Mouse (Mus musculus): ENCODE data around the gene Sp1. TPM values are rescaled to one million over a fixed set of nuclear protein-coding genes. Genes with fewer than 3 reads are reported as not detected.

Gene Sp1
- polyA plus RNA-seq, 1 experiment = 12.6 TPM

GRCm38 (mm10) chr15:102366733-102367344 lies 39.1 kb upstream of the Sp1 start, which contains the start of gene Sp7:
Gene Sp7 (minus strand): TSS chr15:102367182.
- no peak for DNase-seq
- TF ChIP-seq POLR2A (IDR thresholded peaks at IDR 0.05; ENCODE audit: borderline replicate concordance, insufficient read depth, low read length) (no peak), CTCF (IDR thresholded peaks at IDR 0.05; ENCODE audit: borderline replicate concordance, insufficient read depth, low read depth, low read length) (no peak)
- H3K4me1 ChIP-seq (ENCODE audit: control insufficient read depth, insufficient read depth, low read length) = no peaks in the 10 kb centered on the region; the same call in 1 of the 2 replicates
- H3K27me3 ChIP-seq (ENCODE audit: control insufficient read depth, insufficient read depth, low read length) = no peaks in the 10 kb centered on the region; the same call in 1 of the 2 replicates
- 11% methylated on average over 15 of the region's 15 CpGs for WGBS
- H3K4me3 ChIP-seq (replicated peaks; ENCODE audit: insufficient read depth, low read depth, low read length) = no peak within 1 kb of the TSS
- H3K27ac ChIP-seq (ENCODE audit: insufficient read depth, low read length) = no peak within 1 kb of the TSS

- WGBS = 9% methylated on average over 13 of the region's 13 CpGs
Observed at GRCm38 (mm10) chr15:102369972-102370371, 36.0 kb upstream of the Sp1 start.

GRCm38 (mm10) chr15:102370727-102371126 lies 35.2 kb upstream of the Sp1 start:
- no peak for DNase-seq
- H3K4me3 ChIP-seq (replicated peaks; ENCODE audit: insufficient read depth, low read depth, low read length) = no peak overlapping the region
- TF ChIP-seq CTCF (IDR thresholded peaks at IDR 0.05; ENCODE audit: borderline replicate concordance, insufficient read depth, low read depth, low read length) (no peak), POLR2A (IDR thresholded peaks at IDR 0.05; ENCODE audit: borderline replicate concordance, insufficient read depth, low read length) (no peak)
- H3K4me1 ChIP-seq (ENCODE audit: control insufficient read depth, insufficient read depth, low read length) = no peaks in the 10 kb centered on the region
- WGBS = 21% methylated on average over 10 of the region's 10 CpGs
- H3K27ac ChIP-seq (ENCODE audit: insufficient read depth, low read length) = no peak overlapping the region
- no peaks in the 10 kb centered on the region; the same call in 1 of the 2 replicates for H3K27me3 ChIP-seq (ENCODE audit: control insufficient read depth, insufficient read depth, low read length)

More at GRCm38 (mm10) chr15:102369972-102370371, 36.0 kb upstream of the Sp1 start:
- H3K4me3 ChIP-seq (replicated peaks; ENCODE audit: insufficient read depth, low read depth, low read length) = no peak overlapping the region
- DNase-seq = no peak
- H3K4me1 ChIP-seq (ENCODE audit: control insufficient read depth, insufficient read depth, low read length) = no peaks in the 10 kb centered on the region
- no peak overlapping the region for H3K27ac ChIP-seq (ENCODE audit: insufficient read depth, low read length)
- no peaks in the 10 kb centered on the region; the same call in 1 of the 2 replicates for H3K27me3 ChIP-seq (ENCODE audit: control insufficient read depth, insufficient read depth, low read length)
- TF ChIP-seq POLR2A (IDR thresholded peaks at IDR 0.05; ENCODE audit: borderline replicate concordance, insufficient read depth, low read length) (no peak), CTCF (IDR thresholded peaks at IDR 0.05; ENCODE audit: borderline replicate concordance, insufficient read depth, low read depth, low read length) (no peak)

- Histone ChIP-seq H3K4me3 (replicated peaks; ENCODE audit: insufficient read depth, low read depth, low read length) (peak overlapping the region; percentile 52), H3K27me3 (ENCODE audit: control insufficient read depth, insufficient read depth, low read length) (no peaks in the 10 kb centered on the region), H3K27ac (ENCODE audit: insufficient read depth, low read length) (peak overlapping the region; percentile 50; the same call in 1 of the 2 replicates), H3K4me1 (ENCODE audit: control insufficient read depth, insufficient read depth, low read length) (peaks cover 9% of the 10 kb centered on the region; the same call in 1 of the 2 replicates)
- TF ChIP-seq CTCF (IDR thresholded peaks at IDR 0.05; ENCODE audit: borderline replicate concordance, insufficient read depth, low read depth, low read length) = no peak
- TF ChIP-seq POLR2A (IDR thresholded peaks at IDR 0.05; ENCODE audit: borderline replicate concordance, insufficient read depth, low read length) = no peak
- WGBS = 3% methylated on average over 43 of the region's 43 CpGs
- peak; percentile 20 to 37 for DNase-seq
Observed at GRCm38 (mm10) chr15:102376453-102377162, 29.3 kb upstream of the Sp1 start.

DNA sequence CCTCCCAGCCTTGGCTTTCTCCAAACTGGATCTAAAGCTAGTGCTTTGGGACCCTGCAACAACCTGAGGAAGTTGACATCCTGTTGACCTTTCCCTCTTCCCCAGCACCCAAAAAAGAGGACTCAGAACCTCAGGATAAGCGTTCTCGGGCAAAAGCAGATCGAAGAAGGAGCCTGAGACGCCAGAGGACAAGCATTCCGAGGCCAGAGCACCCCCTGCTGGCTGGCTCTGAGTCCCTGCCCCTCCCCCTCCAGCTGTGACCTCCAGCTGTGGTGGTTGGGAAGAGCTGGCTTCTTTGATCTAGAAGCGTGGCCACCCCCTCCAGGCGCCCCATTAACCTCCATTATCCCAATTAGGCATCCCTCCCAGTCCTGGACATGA lies 28.8 kb upstream of the Sp1 start:
- TF ChIP-seq CTCF (IDR thresholded peaks at IDR 0.05; ENCODE audit: borderline replicate concordance, insufficient read depth, low read depth, low read length) (peak; percentile 30; the same call in 1 of the 2 replicates), POLR2A (IDR thresholded peaks at IDR 0.05; ENCODE audit: borderline replicate concordance, insufficient read depth, low read length) (no peak)
- H3K4me1 ChIP-seq (ENCODE audit: control insufficient read depth, insufficient read depth, low read length) = peaks cover 9% of the 10 kb centered on the region; the same call in 1 of the 2 replicates
- DNase-seq = peak; percentile 40 to 52
- H3K27me3 ChIP-seq (ENCODE audit: control insufficient read depth, insufficient read depth, low read length) = no peaks in the 10 kb centered on the region
- peak overlapping the region; percentile 50; the same call in 1 of the 2 replicates for H3K27ac ChIP-seq (ENCODE audit: insufficient read depth, low read length)
- H3K4me3 ChIP-seq (replicated peaks; ENCODE audit: insufficient read depth, low read depth, low read length) = peak overlapping the region; percentile 52
- 2% methylated on average over 7 of the region's 7 CpGs for WGBS

GRCm38 (mm10) chr15:102377810-102378262 lies 28.1 kb upstream of the Sp1 start:
- Histone ChIP-seq H3K4me3 (replicated peaks; ENCODE audit: insufficient read depth, low read depth, low read length) (no peak overlapping the region), H3K27me3 (ENCODE audit: control insufficient read depth, insufficient read depth, low read length) (no peaks in the 10 kb centered on the region), H3K4me1 (ENCODE audit: control insufficient read depth, insufficient read depth, low read length) (peaks cover 9% of the 10 kb centered on the region; the same call in 1 of the 2 replicates), H3K27ac (ENCODE audit: insufficient read depth, low read length) (no peak overlapping the region)
- WGBS = 20% methylated on average over 10 of the region's 10 CpGs
- DNase-seq = no peak
- TF ChIP-seq POLR2A (IDR thresholded peaks at IDR 0.05; ENCODE audit: borderline replicate concordance, insufficient read depth, low read length) (no peak), CTCF (IDR thresholded peaks at IDR 0.05; ENCODE audit: borderline replicate concordance, insufficient read depth, low read depth, low read length) (no peak)

- peak; percentile 98 for TF ChIP-seq CTCF (IDR thresholded peaks at IDR 0.05; ENCODE audit: borderline replicate concordance, insufficient read depth, low read depth, low read length)
- no peak for TF ChIP-seq POLR2A (IDR thresholded peaks at IDR 0.05; ENCODE audit: borderline replicate concordance, insufficient read depth, low read length)
- H3K4me1 ChIP-seq (ENCODE audit: control insufficient read depth, insufficient read depth, low read length) = peaks cover 9% of the 10 kb centered on the region; the same call in 1 of the 2 replicates
- no peak overlapping the region for H3K27ac ChIP-seq (ENCODE audit: insufficient read depth, low read length)
- peak; percentile 77 to 84 for DNase-seq
- no peaks in the 10 kb centered on the region for H3K27me3 ChIP-seq (ENCODE audit: control insufficient read depth, insufficient read depth, low read length)
- H3K4me3 ChIP-seq (replicated peaks; ENCODE audit: insufficient read depth, low read depth, low read length) = no peak overlapping the region
- WGBS = 2% methylated on average over 7 of the region's 7 CpGs
Observed at GRCm38 (mm10) chr15:102381575-102381974, 24.4 kb upstream of the Sp1 start.
